In genomic region chr16:90405599-90405998, GRCm38 (mm10) we compare ENCODE assay signal across 14 mouse cellular contexts. TPM values are rescaled to one million over a fixed set of nuclear protein-coding genes. Genes with fewer than 3 reads are reported as not detected.
DNase-seq lines count a peak whose midpoint lies in the region; ATAC-seq lines count a peak whose summit lies in the region.
"Had no signal": no experiment of that assay in that cellular context is flagged by ENCODE, and none has a peak within 500 bp of the region (broad histone marks: within the 10 kb centered on the region; RNA-seq: fewer than 3 reads in every experiment).

No protein-coding gene starts in this region.

- no peak overlapping the region for H3K4me2 ChIP-seq in forebrain, embryonic 11.5 days (ENCODE audit: low read depth, low read length, severe bottlenecking)
- no peak overlapping the region for H3K4me2 ChIP-seq in kidney, embryonic 15.5 days
- H3K4me2 ChIP-seq: liver, embryonic 15.5 days had no signal

- no peaks in the 10 kb centered on the region for H3K27me3 ChIP-seq in forebrain, embryonic 10.5 days (ENCODE audit: poor library complexity, severe bottlenecking)
- H3K27me3 ChIP-seq in forebrain, embryonic 11.5 days (ENCODE audit: control insufficient read depth, insufficient read depth, low read length): no peaks in the 10 kb centered on the region
- no peaks in the 10 kb centered on the region for H3K27me3 ChIP-seq in kidney, embryonic 15.5 days
- no peaks in the 10 kb centered on the region for H3K27me3 ChIP-seq in embryonic facial prominence, embryonic 10.5 days (replicated peaks; ENCODE audit: low read depth, poor library complexity, severe bottlenecking)
- H3K27me3 ChIP-seq in limb, embryonic 10.5 days (ENCODE audit: low read depth, poor library complexity, severe bottlenecking): no peaks in the 10 kb centered on the region
- H3K27me3 ChIP-seq: liver, embryonic 15.5 days had no signal

- H3K9me3 ChIP-seq in forebrain, embryonic 10.5 days: no peaks in the 10 kb centered on the region
- H3K9me3 ChIP-seq in forebrain, embryonic 11.5 days (ENCODE audit: control insufficient read depth, low read length): no peaks in the 10 kb centered on the region
- H3K9me3 ChIP-seq in kidney, embryonic 15.5 days (replicated peaks): no peaks in the 10 kb centered on the region
- H3K9me3 ChIP-seq in embryonic facial prominence, embryonic 10.5 days: no peaks in the 10 kb centered on the region
- H3K9me3 ChIP-seq in limb, embryonic 10.5 days (replicated peaks): no peaks in the 10 kb centered on the region
- H3K9me3 ChIP-seq: liver, embryonic 15.5 days; midbrain, embryonic 10.5 days had no signal

- peaks cover 68% of the 10 kb centered on the region for H3K4me1 ChIP-seq in forebrain, embryonic 10.5 days
- peaks cover 27% of the 10 kb centered on the region for H3K4me1 ChIP-seq in forebrain, embryonic 11.5 days (replicated peaks; ENCODE audit: control insufficient read depth, insufficient read depth, low read length)
- peaks cover 83% of the 10 kb centered on the region for H3K4me1 ChIP-seq in kidney, embryonic 15.5 days
- peaks cover 64% of the 10 kb centered on the region for H3K4me1 ChIP-seq in embryonic facial prominence, embryonic 10.5 days
- peaks cover 70% of the 10 kb centered on the region for H3K4me1 ChIP-seq in limb, embryonic 10.5 days

- ATAC-seq in forebrain, embryonic 11.5 days (replicated peaks; ENCODE audit: low FRiP score): no peak
- ATAC-seq in kidney, embryonic 15.5 days (replicated peaks; ENCODE audit: low FRiP score): no peak

- H3K27ac ChIP-seq in forebrain, embryonic 10.5 days: peak overlapping the region; percentile 71
- H3K27ac ChIP-seq in forebrain, embryonic 11.5 days (ENCODE audit: low read depth, low read length): no peak overlapping the region
- H3K27ac ChIP-seq in kidney, embryonic 15.5 days: peak overlapping the region; percentile 52
- peak overlapping the region; percentile 78 for H3K27ac ChIP-seq in embryonic facial prominence, embryonic 10.5 days (replicated peaks)
- peak overlapping the region; percentile 79 for H3K27ac ChIP-seq in limb, embryonic 10.5 days
- H3K27ac ChIP-seq: liver, embryonic 15.5 days; midbrain, embryonic 10.5 days had no signal

- DNase-seq in forebrain, embryonic 10.5 days (ENCODE audit: extremely low spot score, low spot score): no peak
- no peak for DNase-seq in forebrain, embryonic 11.5 days (ENCODE audit: low spot score)
- no peak for DNase-seq in kidney, adult 8-10 months
- peak; percentile 72 for DNase-seq in embryonic facial prominence, embryonic 10.5 days (ENCODE audit: low spot score)
- DNase-seq in limb, embryonic 10.5 days (ENCODE audit: low spot score): peak; percentile 63
- no peak for DNase-seq in ovary, postnatal 10 days (ENCODE audit: low spot score)
- no peak for DNase-seq in cerebellum, postnatal 14 days
- DNase-seq: cerebellum, adult 9-11 months; kidney, postnatal 4 days; right cerebral cortex, adult 18-20 months had no signal

- peaks cover 60% of the 10 kb centered on the region for H3K36me3 ChIP-seq in forebrain, embryonic 10.5 days (replicated peaks)
- no peaks in the 10 kb centered on the region for H3K36me3 ChIP-seq in forebrain, embryonic 11.5 days (ENCODE audit: control insufficient read depth, insufficient read depth, low read length)
- H3K36me3 ChIP-seq in kidney, embryonic 15.5 days: no peaks in the 10 kb centered on the region
- H3K36me3 ChIP-seq in embryonic facial prominence, embryonic 10.5 days (replicated peaks): peaks cover 59% of the 10 kb centered on the region
- peaks cover 54% of the 10 kb centered on the region for H3K36me3 ChIP-seq in limb, embryonic 10.5 days
- H3K36me3 ChIP-seq: G1E; liver, embryonic 15.5 days had no signal

- no peak overlapping the region for H3K4me3 ChIP-seq in forebrain, embryonic 10.5 days
- no peak overlapping the region for H3K4me3 ChIP-seq in forebrain, embryonic 11.5 days (ENCODE audit: low read depth, low read length)
- no peak overlapping the region for H3K4me3 ChIP-seq in kidney, embryonic 15.5 days (replicated peaks)
- H3K4me3 ChIP-seq in embryonic facial prominence, embryonic 10.5 days: no peak overlapping the region
- no peak overlapping the region for H3K4me3 ChIP-seq in limb, embryonic 10.5 days
- H3K4me3 ChIP-seq: liver, embryonic 15.5 days; midbrain, embryonic 10.5 days had no signal

- 60% methylated on average over 6 of the region's 6 CpGs for WGBS in forebrain, embryonic 10.5 days
- 39% methylated on average over 6 of the region's 6 CpGs for WGBS in forebrain, embryonic 11.5 days
- 19% methylated on average over 6 of the region's 6 CpGs for WGBS in kidney, embryonic 15.5 days
- WGBS in embryonic facial prominence, embryonic 10.5 days: 26% methylated on average over 6 of the region's 6 CpGs
- WGBS in limb, embryonic 10.5 days: 20% methylated on average over 6 of the region's 6 CpGs

- no peak overlapping the region; the same call in 1 of the 2 replicates for H3K9ac ChIP-seq in forebrain, embryonic 11.5 days (ENCODE audit: low read length)
- no peak overlapping the region for H3K9ac ChIP-seq in kidney, embryonic 15.5 days
- H3K9ac ChIP-seq: liver, embryonic 15.5 days had no signal

RNA-seq across cellular contexts. Expression of gene Hunk, which starts 19.8 kb away (rescaled TPM):
- 13.7 and 14.9 TPM in 2 replicates for polyA plus RNA-seq in forebrain, embryonic 10.5 days (2016; fragmentation: Nextera tagmentation; extraction: Ambion mirVana)
- polyA plus RNA-seq in forebrain, embryonic 11.5 days (2014; fragmentation: Nextera tagmentation; extraction: Ambion mirVana): 17.6 and 19.1 TPM in 2 replicates
- polyA plus RNA-seq in kidney, embryonic 15.5 days (2015; fragmentation: Nextera tagmentation; extraction: Ambion mirVana): 11.8 and 13.5 TPM in 2 replicates
- 16.5 and 17.2 TPM in 2 replicates for polyA plus RNA-seq in embryonic facial prominence, embryonic 10.5 days (2016; fragmentation: Nextera tagmentation; extraction: Ambion mirVana)
- polyA plus RNA-seq in limb, embryonic 10.5 days (2016; fragmentation: Nextera tagmentation; extraction: Ambion mirVana): 17.5 and 23.0 TPM in 2 replicates
- polyA plus RNA-seq: G1E had no signal

Comparison
In these comparisons a context has a peak if more than half of its experiments do, and no peak if none do; other contexts are left out.
1. DNase-seq: peak in embryonic facial prominence, embryonic 10.5 days (single experiment) and limb, embryonic 10.5 days (single experiment); none in forebrain, embryonic 10.5 days (single experiment), forebrain, embryonic 11.5 days (single experiment), kidney, adult 8-10 months (0 of 2), ovary, postnatal 10 days (single experiment) and cerebellum, postnatal 14 days (0 of 2).